Mouse (Mus musculus) right cerebral cortex, adult 18-20 months (tissue): ENCODE results near the gene Arhgef2.

ENCODE experiments used
- DNase-seq: peaks from one replicate; pipeline ENCODE4 v3.0.0; 2022; ENCODE audit warnings: mixed read lengths

Gene Arhgef2

DNA sequence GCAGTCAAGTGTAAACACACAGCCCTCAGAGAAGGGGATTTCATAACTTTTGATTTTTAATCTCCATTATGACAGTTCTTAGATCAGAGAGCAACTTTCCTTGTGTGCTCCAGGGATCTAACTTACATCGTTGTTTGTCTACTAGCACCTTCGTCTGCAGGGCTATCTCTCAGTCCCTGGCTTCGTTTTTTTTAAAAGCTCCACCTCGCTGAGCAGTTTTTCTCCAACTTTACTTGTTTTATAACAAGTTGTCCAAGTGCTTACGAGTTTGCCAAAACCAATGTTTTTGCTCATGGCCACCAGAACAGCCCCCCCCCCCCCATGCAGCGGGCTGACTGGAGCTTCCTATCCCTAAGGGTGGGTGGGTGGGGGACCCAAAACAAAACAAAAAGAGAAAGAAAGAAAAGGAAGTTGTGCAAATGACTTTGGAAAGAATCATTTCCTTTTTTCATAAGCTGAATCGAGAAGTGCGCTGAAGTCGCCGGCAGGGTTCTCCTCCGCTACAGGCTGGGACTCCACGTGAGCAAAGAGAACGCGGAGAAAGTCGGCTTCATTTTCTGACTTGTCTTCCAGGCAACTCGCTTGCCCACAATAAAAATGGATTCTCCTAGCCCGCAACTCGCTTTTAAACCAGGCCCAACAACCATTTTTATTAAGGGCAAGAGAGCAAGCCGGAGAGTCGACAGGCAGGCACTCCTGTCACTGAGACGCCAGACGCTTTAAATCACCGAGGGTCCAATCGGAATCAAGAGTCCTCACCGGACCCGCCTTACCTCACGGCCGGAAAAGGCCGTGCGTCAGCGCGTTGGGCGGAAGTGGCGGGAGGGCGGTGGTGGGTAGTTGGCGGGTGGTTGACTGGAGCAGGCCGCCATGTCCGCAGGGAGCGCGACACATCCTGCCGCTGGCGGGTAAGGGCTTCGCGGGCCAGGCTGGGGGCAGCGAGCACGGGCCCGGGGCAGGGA is 79.5 kb downstream of the Arhgef2 start, which contains the start of gene Khdc4:
Khdc4 (plus strand) TSS at position 824 of the 962 bp plus-strand sequence.
- DNase-seq = peak; percentile 99

- peak; percentile 59 for DNase-seq
Measured at GRCm38 (mm10) chr3:88685958-88686451, 80.2 kb downstream of the Arhgef2 start.

DNA sequence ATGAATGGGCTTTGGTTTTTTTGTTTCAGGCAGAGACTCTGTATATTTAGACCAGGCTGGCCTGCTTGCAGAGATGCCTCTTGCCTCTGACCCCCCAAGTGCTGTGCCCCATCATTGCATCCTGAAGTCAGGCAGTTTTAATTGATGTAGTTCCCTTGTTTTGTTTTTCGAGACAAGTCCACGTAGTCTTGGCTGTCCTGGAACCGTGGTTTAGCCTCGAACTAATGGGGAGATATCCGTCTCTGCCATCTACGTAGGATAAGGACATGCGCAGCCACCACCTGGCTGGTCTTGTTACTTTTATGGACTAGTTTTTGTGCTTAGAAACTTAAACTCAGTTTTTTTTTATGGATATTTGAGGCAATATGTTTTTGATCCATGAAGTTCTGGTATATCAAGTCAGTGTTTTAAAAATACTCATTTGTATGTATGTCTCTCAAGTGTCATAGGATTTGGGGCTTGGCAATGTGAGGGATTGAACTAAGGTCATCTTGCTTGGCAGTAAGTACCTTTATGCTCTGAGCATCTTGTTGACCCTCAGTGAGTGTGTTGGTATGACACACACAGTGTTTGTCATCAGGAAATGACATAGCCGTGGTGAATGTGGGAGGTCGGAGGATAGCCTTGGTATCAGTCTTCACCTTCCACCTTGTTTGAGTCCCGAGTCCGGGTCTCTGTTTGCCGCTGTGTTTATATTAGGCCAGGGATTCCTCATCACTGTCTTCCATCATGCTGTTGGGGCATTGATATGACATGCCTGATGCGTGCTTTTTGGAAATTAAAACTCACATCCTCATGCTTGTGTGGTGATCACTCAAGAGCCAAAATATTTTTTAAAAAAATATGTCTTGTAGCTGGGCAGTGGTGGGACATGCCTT is 81.2 kb downstream of the Arhgef2 start:
- no peak for DNase-seq

DNA sequence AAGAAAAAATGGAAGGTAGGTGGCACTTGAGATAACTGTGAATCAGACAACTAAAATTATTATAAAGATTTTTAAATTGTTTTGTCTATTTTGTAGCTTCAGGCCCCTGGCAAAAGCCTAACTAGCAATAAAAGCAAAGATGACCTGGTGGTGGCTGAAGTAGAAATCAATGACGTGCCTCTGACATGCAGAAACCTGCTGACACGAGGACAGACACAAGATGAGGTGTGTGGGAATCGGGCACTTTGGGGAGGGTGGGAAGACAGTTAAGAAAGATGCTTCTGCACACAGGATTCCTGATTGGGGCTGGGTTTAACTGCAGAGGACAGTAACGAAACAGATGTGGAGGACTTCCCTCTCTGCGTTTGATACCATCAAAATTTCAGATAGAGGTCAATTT is 83.3 kb downstream of the Arhgef2 start:
- DNase-seq = no peak

DNA sequence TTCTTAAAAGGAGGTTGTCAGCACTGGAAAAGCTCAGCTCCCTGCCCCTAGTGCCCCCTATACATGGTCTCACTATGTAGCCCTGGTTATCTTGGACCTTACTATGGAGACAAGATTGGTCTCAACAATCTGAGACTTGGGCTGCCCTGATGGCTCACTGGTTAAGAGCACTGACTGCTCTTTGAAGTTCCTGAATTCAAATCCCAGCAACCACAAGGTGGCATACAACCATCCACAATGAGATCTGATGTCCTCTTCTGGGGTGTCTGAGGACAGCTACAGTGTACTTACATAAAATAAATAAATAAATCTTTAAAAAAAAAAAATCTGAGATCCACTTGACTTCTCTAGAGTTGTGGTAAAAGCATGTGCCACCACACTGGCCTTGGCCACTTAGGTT is 89.8 kb downstream of the Arhgef2 start:
- DNase-seq = no peak
